Mouse (Mus musculus) ovary, postnatal 36 days (tissue): Measurements from ENCODE around the gene Iqgap3.

Experiments
- DNase-seq: peaks from one replicate; pipeline ENCODE4 v3.0.0; 2022; ENCODE audit warnings: low spot score, mixed read lengths

Iqgap3 gene

GRCm38 (mm10) chr3:88094126-88094525, 12.4 kb downstream of the Iqgap3 start:
- DNase-seq = no peak

- DNase-seq = no peak
Measured at GRCm38 (mm10) chr3:88097666-88098065, 15.9 kb downstream of the Iqgap3 start.

DNA sequence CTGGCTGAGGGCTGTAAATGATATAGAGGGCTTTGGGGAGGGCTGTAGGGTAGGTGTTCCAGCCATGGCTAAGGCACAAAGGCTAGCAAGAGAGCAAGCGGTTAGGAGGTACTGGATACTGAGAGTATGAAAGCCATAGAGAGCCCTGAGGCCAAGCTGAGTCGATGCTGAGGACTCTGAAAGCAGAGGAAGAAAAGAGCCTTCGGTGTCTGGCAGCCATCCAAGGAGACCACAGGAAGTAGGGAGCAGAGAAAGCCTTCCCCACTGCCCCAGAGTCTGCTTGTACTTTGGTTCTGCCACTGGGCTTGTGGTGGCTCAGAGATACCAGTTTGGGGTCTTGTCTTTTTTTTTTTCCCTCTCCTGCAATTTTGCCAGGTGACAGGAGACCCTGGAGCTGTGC, 18.5 kb downstream of the Iqgap3 start:
- DNase-seq = no peak

DNA sequence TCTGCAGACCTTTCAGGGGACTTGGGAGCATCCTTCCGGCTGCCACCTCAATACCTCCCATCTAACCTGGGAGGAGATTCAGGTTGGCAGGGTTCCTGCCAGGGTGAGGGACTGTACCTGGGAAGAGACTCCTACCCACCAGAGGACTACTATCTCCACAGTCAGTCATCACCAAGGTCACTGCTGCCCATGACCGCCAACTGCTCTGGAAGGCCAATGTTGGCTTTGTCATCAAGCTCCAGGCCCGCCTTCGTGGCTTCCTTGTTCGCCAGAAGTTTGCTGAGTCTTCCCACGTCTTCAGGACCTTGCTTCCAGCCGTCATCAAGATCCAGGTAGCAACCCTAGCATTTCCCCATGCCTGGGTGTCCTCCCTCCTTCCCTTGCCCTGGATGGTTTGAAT, 20.0 kb downstream of the Iqgap3 start:
- no peak for DNase-seq

DNA sequence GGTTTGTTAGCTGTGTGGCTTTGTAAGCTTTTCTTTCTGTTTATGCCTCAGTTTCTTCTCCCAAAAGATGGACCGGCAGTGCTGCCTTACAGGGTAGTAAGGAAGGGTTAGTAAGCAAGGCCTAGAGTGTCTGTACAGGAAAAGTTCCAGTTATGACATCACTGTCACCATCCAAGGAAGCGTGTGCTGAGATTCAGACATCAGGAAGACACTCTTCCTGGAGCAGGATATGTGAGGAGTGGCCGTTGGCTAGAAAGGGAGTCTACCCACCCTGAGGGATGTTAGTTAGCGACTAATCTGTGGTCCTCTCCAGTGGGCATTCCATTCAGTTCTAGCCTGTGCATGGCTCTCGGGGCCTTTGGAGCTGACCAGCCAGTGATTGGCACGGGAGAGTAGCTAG, 20.4 kb downstream of the Iqgap3 start:
- no peak for DNase-seq

DNA sequence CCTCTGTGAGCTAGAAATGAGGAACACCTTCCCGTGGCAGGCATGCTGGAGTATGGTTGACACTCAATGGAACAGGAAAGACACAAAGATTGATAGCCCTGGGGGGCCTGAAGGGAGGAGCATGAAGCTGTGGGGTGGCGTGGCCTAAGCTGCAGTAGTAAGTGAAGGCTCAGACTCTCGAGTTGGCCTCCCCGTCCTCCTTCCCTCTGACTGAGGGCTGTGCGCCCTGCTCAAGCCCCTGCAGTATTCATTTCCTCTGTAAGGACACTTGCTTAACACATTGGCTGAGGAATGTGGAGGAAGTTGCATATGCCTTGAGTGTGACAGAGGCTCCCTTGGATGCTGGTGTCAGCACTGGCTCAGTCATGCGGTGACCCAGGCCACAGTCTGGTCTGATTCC, 20.8 kb downstream of the Iqgap3 start:
- no peak for DNase-seq

GRCm38 (mm10) chr3:88106126-88106525, 24.4 kb downstream of the Iqgap3 start:
- no peak for DNase-seq

DNA sequence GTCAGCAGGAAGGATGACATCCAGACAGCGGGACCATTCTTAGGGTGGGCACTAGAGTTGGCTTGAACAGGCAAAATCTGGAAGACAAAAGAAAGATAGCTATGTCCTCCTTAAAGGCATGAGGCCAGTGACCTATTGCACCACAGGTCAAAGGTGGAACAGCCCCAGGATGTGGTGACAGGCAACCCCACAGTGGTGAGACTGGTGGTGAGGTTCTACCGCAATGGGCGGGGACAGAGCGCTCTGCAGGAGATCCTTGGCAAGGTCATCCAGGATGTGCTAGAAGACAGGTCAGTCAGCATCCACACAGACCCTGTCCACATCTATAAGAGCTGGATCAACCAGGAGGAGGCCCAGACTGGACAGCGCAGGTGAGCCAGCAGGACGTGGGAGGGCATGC, 27.4 kb downstream of the Iqgap3 start:
- DNase-seq = no peak

DNA sequence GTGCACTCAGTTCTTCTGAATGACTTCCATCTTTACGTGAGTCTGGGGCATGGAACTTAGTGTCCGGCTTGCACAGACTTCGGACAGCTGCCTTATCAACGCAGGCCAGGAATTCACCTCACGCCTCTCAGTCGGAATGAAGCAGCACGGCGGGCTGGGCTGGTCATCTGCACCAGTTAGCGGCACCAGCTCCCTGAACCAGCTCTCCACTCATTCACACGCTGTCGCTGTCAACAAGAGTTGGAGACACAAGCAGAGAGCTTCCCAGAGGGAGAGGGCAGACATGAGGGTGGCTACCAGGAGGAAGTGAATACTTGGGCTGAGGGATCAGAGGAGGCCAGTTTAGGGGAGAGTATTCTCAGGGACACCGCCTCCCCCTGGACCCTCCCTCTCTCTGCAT, 32.6 kb downstream of the Iqgap3 start:
- no peak for DNase-seq

DNA sequence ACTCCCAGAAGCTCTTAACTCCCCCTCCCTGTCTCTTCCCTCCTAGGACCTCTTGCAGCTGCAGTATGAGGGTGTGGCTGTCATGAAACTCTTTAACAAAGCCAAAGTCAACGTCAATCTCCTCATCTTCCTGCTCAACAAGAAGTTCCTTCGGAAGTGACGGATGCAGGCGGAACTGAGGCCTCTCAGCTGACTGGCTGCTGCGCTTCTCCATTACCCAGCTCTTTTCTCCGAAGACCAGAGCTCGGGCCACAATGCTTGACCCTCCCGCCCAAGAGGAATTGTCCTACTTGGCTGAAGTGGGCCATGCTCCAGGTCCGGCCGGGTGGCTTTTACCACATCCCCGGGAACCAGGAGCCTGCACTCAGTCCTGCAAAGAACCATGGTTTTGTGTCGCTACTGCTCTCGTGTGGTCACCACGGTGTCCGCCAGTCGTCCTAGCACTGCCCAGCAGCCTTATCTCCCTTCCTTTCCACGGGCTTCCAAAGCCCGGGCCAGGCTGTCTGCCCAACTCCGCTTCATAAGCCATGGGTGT, 38.4 kb downstream of the Iqgap3 start:
- no peak for DNase-seq

DNA sequence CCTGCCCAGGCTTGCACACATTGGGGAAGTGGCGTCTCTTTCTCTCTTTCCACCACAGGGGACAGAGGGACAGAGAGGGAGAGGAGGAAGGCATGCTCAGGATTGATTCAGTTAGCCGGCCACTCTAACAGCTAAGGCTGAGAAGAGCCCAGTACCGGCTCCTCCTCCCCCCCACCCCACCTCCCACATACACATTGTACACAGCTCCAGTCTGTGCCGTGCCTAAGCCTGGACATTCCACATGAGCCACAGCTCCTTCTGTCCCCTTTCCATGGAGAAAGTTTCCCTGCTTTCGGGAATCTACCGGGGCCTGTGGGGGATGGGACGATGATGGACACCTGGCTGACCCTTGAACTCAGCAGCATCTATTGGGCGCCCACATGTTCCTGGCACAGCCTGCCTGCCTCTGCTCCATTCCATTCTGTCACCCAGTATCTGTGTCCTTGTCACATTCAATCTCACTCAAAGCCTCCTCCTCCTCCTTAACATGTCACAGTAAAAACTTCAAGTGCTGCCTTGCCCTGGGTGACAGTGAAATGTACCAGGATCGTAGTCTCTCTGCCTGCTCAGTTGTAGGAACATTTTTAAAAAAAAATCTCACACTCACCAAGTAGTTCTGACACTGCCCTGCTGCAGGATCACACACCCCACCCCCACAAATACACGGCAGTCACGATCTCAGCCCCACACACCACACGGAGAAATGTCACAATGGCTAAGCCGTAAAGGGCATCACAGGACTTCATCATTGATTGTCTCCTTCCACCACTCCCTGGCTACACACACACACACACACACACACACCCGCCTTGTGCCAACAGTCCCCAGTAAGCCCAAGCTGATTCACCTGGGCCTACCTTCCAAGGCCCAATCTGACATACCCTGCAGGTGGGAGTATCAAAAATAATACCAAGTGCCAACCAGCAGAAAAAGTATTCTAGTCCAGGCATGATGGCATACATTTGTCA, 39.7 kb downstream of the Iqgap3 start:
- DNase-seq = no peak

- DNase-seq = no peak
Measured at GRCm38 (mm10) chr3:88125195-88125594, 43.4 kb downstream of the Iqgap3 start.

DNA sequence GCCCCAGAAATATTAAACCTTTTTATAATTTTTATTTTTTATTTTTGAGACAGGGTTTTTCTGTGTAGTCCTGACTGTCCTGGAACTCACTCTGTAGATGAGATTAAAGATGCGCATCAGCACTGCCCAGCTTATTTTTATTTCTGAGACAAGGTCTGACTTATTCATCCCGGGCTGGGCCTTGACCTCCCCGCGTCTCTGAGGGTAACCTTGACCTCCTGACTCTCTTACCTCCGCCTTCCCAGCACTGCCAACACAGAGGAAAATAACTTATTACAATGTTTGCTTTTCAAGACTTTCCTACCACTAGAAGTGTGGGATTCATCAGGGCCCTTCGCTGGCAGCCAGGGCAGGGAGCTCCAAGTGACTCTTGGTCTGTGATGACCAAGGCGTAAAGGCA, 44.4 kb downstream of the Iqgap3 start:
- no peak for DNase-seq

- no peak for DNase-seq
Measured at GRCm38 (mm10) chr3:88127636-88128035, 45.9 kb downstream of the Iqgap3 start.

GRCm38 (mm10) chr3:88128056-88128455, 46.3 kb downstream of the Iqgap3 start:
- DNase-seq = no peak

DNA sequence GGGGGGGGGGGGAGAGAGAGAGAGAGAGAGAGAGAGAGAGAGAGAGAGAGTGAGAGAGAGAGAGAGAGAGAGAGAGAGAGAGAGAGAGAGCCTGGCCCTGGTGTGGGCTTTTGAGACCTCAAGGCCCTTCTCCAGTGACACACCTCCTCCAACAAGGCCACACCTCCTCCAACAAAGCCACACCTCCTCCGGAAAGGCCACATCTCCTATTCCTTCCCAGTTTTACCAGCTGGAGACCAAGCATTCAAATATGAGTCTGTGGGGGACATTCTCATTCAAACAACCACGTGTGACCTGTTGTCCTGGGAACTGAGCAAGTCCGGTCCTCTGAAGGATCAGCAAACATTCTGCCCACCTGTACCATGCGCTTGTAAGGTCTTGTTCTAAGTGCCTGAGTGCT, 47.2 kb downstream of the Iqgap3 start:
- DNase-seq = no peak

- DNase-seq = no peak
Measured at GRCm38 (mm10) chr3:88131071-88131470, 49.3 kb downstream of the Iqgap3 start.

- no peak for DNase-seq
Measured at GRCm38 (mm10) chr3:88132492-88132891, 50.7 kb downstream of the Iqgap3 start.

GRCm38 (mm10) chr3:88133187-88133771, 51.5 kb downstream of the Iqgap3 start:
- no peak for DNase-seq

GRCm38 (mm10) chr3:88136346-88136745, 54.6 kb downstream of the Iqgap3 start:
- no peak for DNase-seq

DNA sequence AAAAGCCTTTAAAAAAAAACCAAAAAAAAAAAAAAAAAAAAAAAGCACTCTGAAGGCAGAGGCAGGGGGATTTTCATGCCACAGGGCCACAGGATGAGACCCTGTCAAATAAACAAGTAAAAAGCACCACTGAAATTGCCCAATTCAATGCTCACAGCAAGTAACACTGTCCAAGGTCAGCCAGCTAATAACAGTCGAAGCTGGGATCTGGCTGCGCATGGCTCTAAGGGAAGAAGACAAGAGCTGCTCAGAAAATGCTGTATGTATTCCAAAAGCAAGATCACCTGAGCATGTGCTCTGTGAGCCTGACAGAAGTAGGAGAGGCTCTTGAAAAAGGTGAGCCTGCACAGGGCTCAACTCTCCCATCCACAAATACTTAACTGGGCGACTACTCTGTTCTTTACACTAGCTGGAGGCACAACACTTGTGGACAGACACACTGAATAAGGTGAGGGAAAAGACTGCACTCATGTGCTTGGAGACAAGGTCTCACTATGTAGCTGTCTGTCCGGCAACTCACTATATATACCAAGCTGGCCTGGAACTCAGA, 55.2 kb downstream of the Iqgap3 start:
- DNase-seq = no peak

GRCm38 (mm10) chr3:88137821-88138220, 56.0 kb downstream of the Iqgap3 start:
- no peak for DNase-seq
